Mouse (Mus musculus) A20 (cell line): ENCODE data around the gene Myf5.

ENCODE experiments used
- DNase-seq: peaks from one replicate; pipeline ENCODE4 v3.0.0-alpha.2; 2011; ENCODE audit warnings: low read depth, low spot score

Gene Myf5

DNA sequence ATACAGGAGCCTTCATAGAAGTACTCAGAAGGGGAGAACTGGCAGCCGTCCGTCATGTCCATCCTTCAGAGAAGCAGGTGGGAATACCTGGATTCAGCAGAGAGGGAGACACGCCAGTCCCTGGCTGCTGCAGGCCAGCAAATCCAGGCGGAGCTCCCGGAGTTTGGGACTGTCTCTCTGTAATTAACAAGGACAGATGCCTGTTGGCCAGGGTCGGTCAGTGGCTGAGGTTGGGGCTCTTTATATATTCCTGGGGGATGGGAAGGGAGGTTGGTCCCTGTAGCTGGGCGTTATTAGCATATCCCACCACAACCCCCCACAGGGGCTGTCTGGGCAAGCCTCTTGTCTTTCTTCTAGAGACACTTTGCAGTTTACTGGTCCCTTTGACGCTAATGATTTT is at the start of gene Myf5:
Myf5 (minus strand) TSS at position 265 of the 400 bp plus-strand sequence.
- no peak for DNase-seq

DNA sequence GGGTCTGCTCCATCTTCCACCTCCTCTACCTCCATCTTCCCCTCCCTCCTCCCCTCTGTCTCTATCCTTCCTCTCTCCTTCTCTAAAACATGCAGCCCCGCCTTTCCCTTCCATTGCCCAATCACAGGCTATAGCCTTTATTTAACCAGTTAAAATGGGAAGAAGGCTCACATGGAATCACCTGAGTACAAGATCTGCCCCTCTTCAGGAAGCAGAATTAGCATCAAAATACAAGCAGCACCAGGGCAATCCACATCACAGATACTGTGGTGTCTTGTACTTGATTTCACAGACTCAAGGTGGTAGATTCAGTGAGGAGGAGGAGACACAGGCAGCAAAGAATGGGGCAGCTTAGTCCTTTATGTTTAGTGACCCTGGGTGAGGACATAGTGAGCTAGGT is 42.8 kb upstream of the Myf5 start:
- no peak for DNase-seq

DNA sequence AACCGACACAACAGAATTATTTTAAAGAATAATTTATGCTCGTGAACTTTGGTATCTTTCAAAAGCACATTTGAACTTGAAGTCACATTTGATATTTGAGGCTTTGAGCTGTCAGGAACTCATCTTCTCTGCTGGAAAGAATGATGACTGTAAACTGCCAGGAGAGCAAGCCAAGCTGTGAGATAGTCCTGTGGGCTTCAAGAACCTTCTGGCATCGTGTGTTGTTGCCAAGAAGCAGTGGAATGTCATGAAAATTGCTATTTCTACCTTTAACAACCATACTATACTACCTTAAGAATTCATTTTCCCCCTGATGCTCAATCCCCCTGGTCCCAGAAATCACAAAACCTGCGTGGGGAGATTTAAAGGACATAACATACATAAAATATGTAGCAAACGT is 33.3 kb upstream of the Myf5 start:
- DNase-seq = no peak

- no peak for DNase-seq
Observed at GRCm38 (mm10) chr10:107516641-107517040, 30.7 kb upstream of the Myf5 start.

- no peak for DNase-seq
Observed at GRCm38 (mm10) chr10:107514735-107515134, 28.8 kb upstream of the Myf5 start.

GRCm38 (mm10) chr10:107506397-107506796 is 20.5 kb upstream of the Myf5 start:
- no peak for DNase-seq

- no peak for DNase-seq
Observed at GRCm38 (mm10) chr10:107503430-107503829, 17.5 kb upstream of the Myf5 start.

DNA sequence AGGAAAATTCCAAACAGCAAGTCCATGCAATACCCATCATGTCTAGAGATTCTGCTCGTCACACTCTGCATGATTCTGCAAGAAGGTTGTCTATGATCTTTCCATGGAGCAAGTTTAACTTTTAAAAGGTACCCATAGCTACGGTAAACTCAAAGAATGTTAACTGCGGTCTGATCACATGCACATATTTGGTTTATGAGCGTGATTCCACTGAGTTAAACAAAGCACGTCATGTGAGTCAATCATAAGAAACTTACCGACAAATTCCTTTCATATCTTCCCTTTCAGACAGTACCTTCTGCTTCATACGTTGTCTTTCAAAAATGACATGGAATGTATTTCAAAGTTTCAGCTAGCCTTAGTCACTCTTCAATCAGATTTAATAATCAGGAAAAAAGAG is 16.3 kb upstream of the Myf5 start:
- no peak for DNase-seq

GRCm38 (mm10) chr10:107499656-107500055 is 13.7 kb upstream of the Myf5 start:
- no peak for DNase-seq

DNA sequence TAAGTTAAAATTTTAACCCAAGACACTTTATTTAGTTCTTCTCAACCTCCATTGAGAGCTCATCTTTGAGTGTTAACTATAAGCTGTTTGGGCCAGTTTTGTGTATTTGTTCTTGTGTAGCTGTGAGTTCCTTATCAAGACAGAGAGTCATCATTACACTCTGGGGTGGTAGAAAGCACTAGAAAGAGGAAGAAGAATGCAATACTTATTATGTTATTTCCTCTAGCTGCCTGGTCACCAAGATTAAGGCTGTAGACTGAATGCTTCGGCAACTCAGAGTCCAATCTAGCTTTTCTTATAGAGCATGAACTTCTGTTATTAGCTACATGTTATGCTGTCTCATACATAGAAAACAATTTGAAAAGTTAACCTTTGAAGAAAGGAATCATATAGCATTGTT is 10.5 kb upstream of the Myf5 start:
- DNase-seq = no peak

DNA sequence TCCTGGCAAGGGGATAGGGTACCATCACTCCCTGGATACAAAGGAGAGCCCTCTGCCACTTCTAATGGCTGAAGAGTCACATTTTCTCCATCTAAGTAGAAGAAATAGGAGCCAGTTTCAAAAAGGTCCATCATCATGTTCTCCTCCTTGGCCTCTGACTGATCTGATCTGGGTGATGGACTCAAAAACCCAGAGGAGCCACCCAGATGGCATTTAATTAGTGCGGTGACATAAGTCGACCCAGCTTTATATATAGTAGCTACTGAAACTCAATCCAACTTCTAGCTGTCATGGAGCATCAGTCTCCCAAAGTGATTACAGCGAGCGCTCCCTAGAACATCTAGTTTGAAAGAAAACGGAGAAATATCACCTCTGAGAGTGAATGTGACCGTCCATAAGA is 8.6 kb upstream of the Myf5 start, which contains the start of gene Myf6:
Myf6 (minus strand) TSS at position 170 of the 400 bp plus-strand sequence.
- DNase-seq = no peak

DNA sequence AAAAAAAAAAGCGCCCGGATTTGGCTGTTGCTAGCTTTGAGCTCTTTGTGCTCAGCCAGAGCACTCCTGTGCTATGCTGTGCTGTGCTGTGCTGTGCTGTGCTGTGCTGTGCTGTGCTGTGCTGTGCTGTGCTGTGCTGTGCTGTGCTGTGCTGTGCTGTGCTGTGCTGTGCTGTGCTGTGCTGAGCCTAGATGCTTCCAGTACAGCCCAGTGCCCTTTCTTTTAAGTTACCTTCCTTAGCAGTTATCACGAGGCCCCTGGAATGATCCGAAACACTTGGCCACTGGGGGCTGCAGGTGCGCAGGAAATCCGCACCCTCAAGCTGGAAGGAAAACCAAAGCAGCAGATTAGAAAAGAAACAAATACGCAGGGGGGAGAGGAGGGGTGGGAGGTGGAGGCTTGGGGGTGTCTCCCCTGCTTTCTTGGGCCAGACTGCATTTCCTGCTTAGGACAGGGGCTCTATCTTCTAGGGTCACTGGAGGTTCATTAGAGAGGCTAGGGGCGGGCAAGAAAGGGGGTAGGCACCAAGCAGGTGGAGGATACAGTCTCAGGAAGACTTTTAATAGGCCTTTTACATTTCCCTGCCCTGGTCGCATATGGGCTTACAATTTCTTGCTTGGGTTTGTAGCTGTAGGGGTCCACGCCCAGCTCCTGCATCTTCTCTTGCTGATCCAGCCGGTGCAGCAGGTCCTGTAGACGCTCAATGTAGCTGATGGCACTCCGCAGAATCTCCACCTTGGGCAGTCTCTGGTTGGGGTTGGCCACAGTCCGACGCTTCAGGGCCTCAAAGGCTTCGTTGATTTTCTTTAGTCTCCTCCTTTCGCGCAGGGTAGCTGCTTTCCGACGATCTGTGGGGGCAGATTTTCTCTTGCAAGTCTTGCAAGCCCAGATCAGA is 7.9 kb upstream of the Myf5 start:
- DNase-seq = no peak

DNA sequence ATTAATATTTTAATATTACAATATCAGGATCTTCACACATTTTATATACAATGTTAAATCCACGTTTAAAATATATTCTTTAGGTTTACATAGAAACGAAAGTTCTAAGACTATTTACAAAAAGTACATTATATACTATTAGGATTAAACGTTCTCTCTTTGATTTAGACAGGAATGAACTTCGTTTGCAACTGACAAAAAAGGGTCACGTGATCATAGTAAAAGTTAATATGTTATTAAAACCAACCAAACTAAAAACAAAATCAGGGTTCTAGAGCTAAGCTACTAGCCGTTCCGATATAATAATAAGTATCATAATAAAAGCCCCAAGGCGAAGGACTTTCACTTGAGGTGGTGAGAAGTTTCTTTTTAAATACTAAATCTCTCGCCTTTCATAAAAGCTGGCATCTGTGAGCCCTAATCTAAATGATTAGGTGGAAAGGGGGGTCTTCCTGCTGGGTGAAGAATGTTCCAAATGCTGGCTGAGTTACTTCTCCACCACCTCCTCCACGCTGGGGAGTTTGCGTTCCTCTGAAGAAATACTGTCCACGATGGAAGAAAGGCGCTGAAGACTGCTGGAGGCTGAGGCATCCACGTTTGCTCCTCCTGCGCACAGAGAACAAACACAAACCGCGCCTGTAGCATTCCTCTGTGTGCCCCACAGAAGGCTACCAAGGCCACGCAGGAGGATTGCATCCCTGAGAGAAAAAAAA is 7.1 kb upstream of the Myf5 start:
- no peak for DNase-seq

DNA sequence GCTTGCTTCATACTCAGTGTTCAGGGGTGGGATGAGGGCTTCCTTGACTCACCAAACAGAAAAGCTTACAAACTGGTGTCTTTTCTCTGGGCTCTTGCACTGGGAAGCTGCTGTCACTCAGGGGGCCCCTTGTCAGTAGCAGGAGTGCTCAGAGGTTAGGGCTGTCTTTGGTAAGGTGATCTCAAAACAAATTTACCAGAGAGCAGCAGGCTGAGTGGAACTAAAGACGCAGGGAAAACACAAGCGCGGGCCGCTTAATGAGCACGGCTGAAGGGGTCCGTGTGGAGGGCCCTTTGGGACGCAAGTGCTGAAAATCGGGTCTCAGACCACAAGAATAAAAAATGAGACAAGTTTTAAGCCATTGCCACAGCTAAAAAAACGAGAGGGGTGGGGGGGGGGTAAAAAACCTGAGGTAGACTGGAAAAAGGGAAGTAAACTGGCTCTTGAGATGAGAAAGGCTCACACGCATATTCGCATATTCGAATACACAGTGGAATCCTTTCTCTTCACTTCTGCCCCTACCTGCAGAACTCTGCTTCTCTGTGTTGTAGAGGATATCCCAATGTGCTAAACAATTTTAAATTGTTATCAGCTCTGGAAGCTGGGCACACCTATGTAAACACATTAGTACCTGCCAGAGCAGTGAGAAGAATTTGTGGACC is 2.9 kb upstream of the Myf5 start:
- DNase-seq = peak; percentile 7

- DNase-seq = no peak
Observed at GRCm38 (mm10) chr10:107486770-107487169, 836 bp upstream of the Myf5 start.

DNA sequence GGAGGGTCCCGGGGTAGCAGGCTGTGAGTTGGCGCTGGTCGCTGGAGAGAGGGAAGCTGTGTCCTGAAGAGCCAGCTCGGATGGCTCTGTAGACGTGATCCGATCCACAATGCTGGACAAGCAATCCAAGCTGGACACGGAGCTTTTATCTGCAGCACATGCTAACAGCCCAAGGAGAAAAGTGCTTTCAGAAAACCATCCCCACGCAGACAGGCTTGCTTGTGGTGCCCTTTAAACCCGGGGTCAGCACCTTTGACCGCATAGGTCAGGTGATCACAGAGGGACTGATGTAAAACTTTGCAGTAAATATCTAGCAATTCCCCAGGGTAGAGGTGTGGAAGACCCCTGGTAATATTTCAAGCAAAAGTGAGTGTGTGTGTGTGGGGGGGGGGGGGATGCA is 1.9 kb downstream of the Myf5 start:
- DNase-seq = no peak

GRCm38 (mm10) chr10:107473497-107473896 is 12.4 kb downstream of the Myf5 start:
- DNase-seq = no peak

DNA sequence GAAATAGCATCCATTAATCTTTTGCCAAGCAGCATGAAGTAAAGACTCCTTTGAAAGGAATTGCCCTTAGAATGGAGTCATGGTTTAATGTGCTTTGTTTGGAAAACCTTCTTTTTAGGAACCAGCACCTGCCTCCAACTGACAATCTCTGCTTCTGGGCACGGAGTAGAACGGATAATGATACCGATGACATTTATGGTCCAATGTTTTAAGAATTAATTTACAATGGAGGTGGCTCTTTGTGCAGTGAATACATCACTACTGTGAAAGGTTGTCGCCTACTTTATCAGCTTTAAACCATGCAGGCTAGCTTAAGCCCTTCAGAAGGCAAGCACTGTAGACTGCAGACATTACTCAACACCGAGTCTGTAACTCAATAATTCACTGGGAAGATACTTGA is 14.2 kb downstream of the Myf5 start:
- no peak for DNase-seq

GRCm38 (mm10) chr10:107467819-107468218 is 18.1 kb downstream of the Myf5 start:
- no peak for DNase-seq

GRCm38 (mm10) chr10:107449496-107450330 is 36.2 kb downstream of the Myf5 start:
- DNase-seq = no peak

GRCm38 (mm10) chr10:107442781-107443180 is 43.2 kb downstream of the Myf5 start:
- peak; percentile 33 for DNase-seq
